Mouse (Mus musculus) yolk sac, embryonic 10.5 days (tissue): Measurements from ENCODE around the gene Serinc3.
A peak's percentile ranks its signal among the peaks of the same experiment; 100 is the strongest.
"Not testable (repeated sequence)": the region's sequence is repeated elsewhere in the genome, so short reads cannot be mapped to it uniquely, and the experiment has no call there.

ENCODE experiments used
- DNase-seq: peaks from one replicate; pipeline ENCODE4 v3.0.0-alpha.2; 2017; ENCODE audit warnings: low spot score

Gene Serinc3

DNA sequence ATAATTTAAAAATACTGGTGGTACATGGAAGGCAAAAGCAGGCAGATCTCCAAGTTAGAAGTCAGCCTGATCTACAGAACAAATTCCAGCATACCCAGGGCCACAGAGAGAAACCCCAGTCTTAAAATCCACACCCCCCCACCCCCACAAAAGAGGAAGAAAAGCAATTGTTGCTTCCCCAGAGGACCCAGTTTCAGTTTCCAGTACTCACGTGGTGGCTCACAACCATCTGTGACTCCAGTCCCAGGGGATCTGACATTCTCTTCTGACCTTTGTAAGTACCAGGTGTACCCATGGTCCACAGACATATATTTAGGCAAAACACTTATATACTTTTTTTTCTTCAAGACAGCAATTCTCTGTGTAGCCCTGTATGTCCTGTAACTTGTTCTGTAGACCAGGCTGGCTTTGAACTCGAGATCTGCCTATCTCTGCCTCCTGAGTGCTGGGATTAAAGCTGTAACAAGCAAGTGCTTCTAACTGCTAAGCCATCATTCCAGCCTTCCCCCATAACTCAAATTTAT, 17.8 kb upstream of the Serinc3 start:
- no peak for DNase-seq

DNA sequence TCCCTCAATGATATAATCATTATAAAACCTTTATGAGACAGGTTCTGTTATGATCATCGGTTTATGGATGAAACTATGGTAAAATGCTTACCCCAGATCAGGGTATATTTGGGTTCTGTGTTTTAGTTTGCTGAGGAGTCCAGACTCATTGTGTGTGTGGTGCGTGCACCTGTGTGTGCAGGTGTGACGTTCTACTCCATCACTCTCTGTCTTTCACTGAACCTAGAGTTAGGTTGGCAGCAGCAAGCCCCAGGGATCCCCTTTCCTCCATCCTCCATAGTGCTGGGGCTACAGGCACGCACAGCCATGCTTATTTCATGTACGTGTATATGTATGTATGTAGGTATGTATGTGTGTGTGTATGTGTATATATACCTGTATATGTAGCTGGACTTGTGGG, 17.1 kb upstream of the Serinc3 start:
- DNase-seq, result no peak

- DNase-seq, result no peak
Measured at GRCm38 (mm10) chr2:163661371-163661850, 16.5 kb upstream of the Serinc3 start.

- DNase-seq, result no peak
Measured at GRCm38 (mm10) chr2:163660103-163660701, 15.3 kb upstream of the Serinc3 start.

GRCm38 (mm10) chr2:163659431-163659830, 14.5 kb upstream of the Serinc3 start:
- DNase-seq, result no peak

GRCm38 (mm10) chr2:163658941-163659340, 14.0 kb upstream of the Serinc3 start:
- DNase-seq, result no peak

DNA sequence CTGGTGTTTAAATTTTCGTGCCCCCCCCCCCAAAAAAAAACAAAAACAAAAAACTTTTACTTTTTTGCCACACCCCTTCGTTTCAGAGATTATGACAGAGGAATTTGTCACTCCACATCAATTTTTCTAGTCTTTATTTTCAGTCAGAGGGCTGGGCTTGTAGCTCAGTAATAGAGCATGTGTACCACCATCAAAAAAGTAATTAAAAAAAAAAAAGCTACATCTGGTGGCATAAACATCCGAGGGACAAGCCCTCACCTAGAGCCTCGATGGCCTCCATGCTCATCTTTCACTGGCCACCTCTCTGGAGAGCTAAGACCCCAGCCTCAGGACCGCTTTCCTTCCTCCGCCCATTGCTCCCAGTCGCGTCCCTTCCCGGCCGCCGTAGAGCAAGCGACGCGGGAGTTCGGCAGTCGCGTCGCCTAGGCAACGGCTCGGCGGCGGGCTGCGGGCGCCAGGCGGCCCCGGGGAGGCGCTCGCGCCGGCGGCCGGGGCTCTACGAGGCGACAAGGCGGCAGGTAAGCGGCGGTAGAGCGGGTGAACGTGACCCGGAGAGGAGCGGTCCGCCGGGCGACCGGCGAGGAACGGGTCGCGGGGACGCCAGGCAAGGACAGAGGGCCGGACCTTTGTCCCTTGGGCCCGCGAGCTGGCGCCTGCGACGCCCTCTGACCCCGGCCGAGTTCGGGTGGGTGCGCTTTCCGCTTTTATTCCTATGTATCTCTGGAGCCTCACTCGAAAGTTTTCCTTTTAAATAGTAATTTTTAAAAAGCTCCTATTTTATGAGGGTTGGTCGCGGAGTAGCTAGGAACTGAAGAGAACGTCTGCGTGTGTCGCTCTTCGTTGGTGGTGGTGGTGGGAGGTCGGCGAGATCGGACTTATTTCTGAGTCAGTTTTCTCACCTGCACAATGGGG, 13.3 kb upstream of the Serinc3 start, which contains the start of gene Pkig:
Pkig (plus strand) TSS at position 412 of the 912 bp plus-strand sequence.
- DNase-seq, result peak; percentile 84

GRCm38 (mm10) chr2:163657486-163657885, 12.6 kb upstream of the Serinc3 start:
- no peak for DNase-seq

DNA sequence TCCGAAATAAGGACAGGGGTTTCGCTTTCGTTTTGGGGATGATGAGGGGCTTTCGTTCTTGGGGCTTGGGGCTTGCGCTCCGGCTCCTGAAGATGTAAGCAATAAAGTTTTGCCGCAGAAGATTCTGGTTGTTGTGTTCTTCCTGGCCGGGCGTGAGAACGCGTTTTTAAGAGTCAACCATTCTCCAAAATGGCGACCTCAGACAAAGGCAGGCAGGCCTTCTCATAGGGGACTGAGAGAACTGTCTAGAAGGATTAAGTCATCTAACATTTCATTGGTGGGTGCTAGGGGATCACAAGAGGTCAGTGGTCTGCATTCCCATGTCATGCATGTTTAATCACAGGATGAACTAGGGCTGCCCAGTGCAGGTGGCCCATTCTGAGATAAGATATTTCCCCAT, 10.8 kb upstream of the Serinc3 start:
- not testable (repeated sequence) for DNase-seq

- no peak for DNase-seq
Measured at GRCm38 (mm10) chr2:163646461-163647080, 1.6 kb upstream of the Serinc3 start.

DNA sequence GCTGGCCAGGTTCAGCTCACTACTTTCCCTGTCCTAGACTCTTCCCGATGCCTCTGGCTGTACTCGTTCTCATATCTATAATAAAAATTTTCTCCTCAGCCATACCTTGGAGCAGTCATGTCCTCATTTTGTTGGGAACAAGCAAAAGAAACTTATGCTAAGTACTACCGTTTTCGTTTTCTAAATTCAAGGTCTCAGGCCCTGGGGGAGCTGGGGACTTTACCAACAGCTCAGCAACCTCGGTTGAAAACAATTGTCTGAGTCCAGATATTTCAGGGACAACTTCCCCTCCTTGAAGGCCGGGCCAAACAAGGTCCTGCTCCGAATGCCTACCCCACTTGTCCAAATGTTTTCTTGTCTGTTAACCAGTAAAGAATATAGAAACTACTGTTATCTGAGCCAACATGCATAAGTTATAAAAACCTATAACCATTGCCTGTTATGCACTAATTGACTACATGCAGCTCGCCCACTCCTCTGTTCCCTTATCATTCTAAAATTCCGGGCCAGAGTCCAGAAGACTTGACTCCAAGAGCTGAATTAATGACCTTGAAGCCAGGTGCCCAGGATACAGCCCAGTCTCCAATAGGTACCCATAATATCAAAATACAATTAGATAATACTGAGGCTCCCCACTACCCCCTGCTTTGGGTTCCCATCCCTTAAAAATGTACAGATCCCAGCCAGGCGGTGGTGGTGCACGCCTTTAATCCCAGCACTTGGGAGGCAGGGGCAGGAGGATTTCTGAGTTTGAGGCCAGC, 949 bp upstream of the Serinc3 start:
- DNase-seq, result no peak

- DNase-seq, result no peak
Measured at GRCm38 (mm10) chr2:163644047-163644446, 884 bp downstream of the Serinc3 start.

- no peak for DNase-seq
Measured at GRCm38 (mm10) chr2:163643576-163643971, 1.4 kb downstream of the Serinc3 start.

DNA sequence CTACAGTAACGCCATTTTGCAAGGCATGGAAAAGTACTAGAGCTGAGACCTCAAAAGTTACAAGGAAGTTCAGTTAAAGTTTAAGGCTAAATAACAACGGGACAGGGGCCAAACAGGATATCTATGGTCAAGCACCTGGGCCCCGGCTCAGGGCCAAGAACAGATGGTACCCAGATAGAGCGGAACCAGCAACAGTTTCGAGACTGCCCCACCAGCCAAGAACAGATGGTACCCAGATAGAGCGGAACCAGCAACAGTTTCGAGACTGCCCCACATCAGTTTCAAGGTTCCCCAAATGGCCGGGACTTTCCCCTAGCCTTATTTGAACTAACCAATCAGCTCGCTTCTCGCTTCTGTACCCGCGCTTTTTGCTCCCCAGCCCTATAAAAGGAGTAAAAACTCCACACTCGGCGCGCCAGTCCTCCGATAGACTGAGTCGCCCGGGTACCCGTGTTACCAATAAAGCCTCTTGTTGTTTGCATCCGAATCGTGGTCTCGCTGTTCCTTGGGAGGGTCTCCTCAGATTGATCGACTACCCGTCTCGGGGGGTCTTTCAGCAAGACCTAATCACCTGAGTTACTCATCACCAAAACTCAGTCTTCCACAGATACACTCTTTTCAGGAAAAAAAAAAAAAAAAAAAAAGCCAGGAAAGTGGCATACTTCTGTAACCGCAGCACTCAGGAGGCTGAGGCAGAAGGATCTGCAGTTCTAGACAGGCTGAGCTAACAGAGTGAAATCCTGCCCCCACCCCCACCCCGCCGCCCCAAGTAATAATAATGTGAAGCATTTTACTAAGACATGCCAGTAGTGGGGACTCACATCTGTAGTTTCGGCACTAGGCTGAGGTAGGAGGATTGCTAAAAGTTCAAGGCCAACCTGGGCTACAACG, 2.0 kb downstream of the Serinc3 start:
- DNase-seq, result peak; percentile 49

DNA sequence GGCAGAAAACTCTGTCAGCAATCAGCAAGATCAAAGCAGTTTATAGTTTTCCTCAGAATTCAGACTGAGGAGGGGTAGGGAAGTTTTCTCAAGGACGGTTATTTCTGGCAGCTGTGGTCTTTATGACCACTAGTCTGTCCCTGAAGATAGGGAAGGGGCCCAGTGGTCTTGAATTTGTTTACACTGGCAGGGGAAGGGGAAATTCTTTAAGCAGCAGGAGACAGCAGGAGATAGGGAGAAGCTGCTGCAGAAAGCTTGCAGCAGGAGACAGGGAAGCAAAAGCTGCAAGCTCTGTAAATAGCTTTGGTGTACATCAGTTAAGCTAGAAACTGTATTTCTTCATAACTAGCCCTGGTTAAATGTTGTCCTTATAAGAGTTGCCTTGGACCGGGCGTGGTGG, 3.2 kb downstream of the Serinc3 start:
- no peak for DNase-seq

GRCm38 (mm10) chr2:163640493-163640892, 4.4 kb downstream of the Serinc3 start:
- no peak for DNase-seq

DNA sequence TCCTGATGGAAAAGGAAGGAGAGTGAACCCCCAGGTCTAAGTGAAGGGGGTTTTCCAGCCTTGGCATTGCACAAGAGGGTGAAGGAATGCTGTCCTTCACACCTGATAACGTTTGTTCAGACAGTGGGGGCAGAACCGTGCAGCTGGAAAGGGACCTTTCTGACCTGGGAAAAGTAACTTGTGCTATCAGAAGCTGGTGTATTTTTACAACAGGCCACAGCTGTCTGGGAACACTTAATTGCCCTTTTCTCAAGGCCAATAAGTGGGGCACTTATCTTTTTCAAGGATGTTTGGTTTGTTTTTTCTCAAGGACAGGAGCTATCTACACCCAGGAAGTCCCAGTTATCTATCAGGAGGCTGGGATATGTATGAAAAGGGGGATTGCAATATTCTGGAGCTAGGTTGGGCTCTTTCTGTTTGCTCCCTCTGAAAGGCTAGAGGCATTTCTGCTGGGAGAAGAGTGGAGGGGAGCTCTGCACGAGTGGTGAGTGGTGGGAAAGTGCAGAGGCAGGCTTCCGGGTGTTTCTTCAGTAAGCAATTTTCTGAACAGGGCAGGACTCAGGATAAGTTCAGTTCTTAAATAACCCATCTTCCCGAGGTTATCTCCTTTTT, 7.2 kb downstream of the Serinc3 start:
- DNase-seq, result peak; percentile 48

- no peak for DNase-seq
Measured at GRCm38 (mm10) chr2:163636057-163636456, 8.9 kb downstream of the Serinc3 start.

DNA sequence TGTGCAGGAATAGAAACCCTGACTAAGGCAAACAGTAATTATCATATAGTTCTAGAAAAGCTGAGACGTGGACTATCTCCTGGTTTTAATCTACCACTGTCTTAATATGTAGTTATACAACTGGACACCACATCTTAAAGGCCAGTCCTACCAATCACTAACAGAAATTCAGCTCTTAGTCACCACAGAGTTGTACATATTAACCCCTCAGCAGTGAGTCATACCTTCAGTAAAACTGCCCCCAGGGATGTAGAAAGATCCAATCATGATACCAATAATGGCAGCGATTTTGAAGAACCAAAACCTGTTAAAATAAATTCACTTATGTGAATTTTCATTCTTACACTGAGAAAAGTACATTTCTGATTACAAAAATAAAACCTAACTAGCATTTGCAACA, 10.7 kb downstream of the Serinc3 start:
- no peak for DNase-seq

DNA sequence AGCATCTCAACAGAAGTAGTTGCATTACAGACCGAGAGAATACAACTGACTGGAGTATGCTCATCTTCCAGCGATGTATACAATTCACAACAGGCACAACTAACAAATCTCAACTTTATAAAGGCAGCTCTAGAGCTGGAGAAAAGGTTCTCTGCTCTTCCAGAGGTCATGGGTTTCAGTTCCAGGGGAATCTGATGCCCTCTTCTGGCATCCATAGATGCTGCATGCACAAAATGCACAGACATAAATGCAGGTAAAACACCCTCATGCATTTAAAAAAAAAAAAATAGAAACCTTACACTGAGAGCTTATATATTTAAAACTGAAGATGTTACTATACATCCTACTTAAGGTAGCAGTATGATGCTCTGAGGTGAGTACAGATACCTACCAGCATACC, 13.2 kb downstream of the Serinc3 start:
- DNase-seq, result no peak
